Mouse (Mus musculus): ENCODE measurements around the gene Hoxb7.

Gene Hoxb7

GRCm38 (mm10) chr11:96285771-96286738, at the start of gene Hoxb7:
Gene Hoxb7 (plus strand): TSS chr11:96286623.
- DNase-seq (ENCODE audit: low spot score): peak; percentile 79

- peak; percentile 42 for DNase-seq (ENCODE audit: low spot score)
These were observed 46.2 kb upstream of the Hoxb7 start for GRCm38 (mm10) chr11:96240211-96240610.

- peak; percentile 64 for DNase-seq (ENCODE audit: low spot score)
These were observed 35.5 kb upstream of the Hoxb7 start for GRCm38 (mm10) chr11:96250901-96251300.

GRCm38 (mm10) chr11:96251480-96252031, 34.9 kb upstream of the Hoxb7 start:
- peak; percentile 13 for DNase-seq (ENCODE audit: low spot score)

- no peak for DNase-seq (ENCODE audit: low spot score)
These were observed 33.8 kb upstream of the Hoxb7 start for GRCm38 (mm10) chr11:96252541-96253120.

- peak; percentile 60 for DNase-seq (ENCODE audit: low spot score)
These were observed 32.2 kb upstream of the Hoxb7 start for GRCm38 (mm10) chr11:96254221-96254620.

- peak; percentile 10 for DNase-seq (ENCODE audit: low spot score)
These were observed 31.1 kb upstream of the Hoxb7 start for GRCm38 (mm10) chr11:96255111-96255995.

GRCm38 (mm10) chr11:96255996-96256445, 30.4 kb upstream of the Hoxb7 start:
- DNase-seq (ENCODE audit: low spot score): no peak

GRCm38 (mm10) chr11:96257141-96257540, 29.3 kb upstream of the Hoxb7 start:
- no peak for DNase-seq (ENCODE audit: low spot score)

GRCm38 (mm10) chr11:96259038-96259437, 27.4 kb upstream of the Hoxb7 start:
- DNase-seq (ENCODE audit: low spot score): no peak

- DNase-seq (ENCODE audit: low spot score): no peak
These were observed 26.9 kb upstream of the Hoxb7 start for GRCm38 (mm10) chr11:96259511-96259910.

GRCm38 (mm10) chr11:96260310-96260970, 26.0 kb upstream of the Hoxb7 start:
- DNase-seq (ENCODE audit: low spot score): peak; percentile 48

GRCm38 (mm10) chr11:96261323-96261890, 25.0 kb upstream of the Hoxb7 start:
- DNase-seq (ENCODE audit: low spot score): peak; percentile 76

GRCm38 (mm10) chr11:96262262-96262830, 24.1 kb upstream of the Hoxb7 start:
- DNase-seq (ENCODE audit: low spot score): no peak

GRCm38 (mm10) chr11:96263636-96264389, 22.6 kb upstream of the Hoxb7 start:
- DNase-seq (ENCODE audit: low spot score): peak; percentile 21

- DNase-seq (ENCODE audit: low spot score): no peak
These were observed 21.9 kb upstream of the Hoxb7 start for GRCm38 (mm10) chr11:96264390-96265020.

- DNase-seq (ENCODE audit: low spot score): no peak
These were observed 20.5 kb upstream of the Hoxb7 start for GRCm38 (mm10) chr11:96265954-96266353.

- no peak for DNase-seq (ENCODE audit: low spot score)
These were observed 19.2 kb upstream of the Hoxb7 start for GRCm38 (mm10) chr11:96267021-96267920.

All from yolk sac, embryonic 10.5 days (tissue).